Mouse (Mus musculus) testis, postnatal 14 days (tissue): ENCODE measurements at regions not wholly inside any gene's neighbourhood (a gene's known extent, or its start where the extent isn't known, plus 50 kb on each side); places are given as distances from the start of the nearest gene placed in this dataset.

Source experiments
- DNase-seq: peaks from one replicate; pipeline ENCODE4 v3.0.0; 2021; ENCODE audit warnings: low spot score

GRCm38 (mm10) chr9:69705942-69706341, 54.8 kb downstream of the Foxb1 start:
- DNase-seq = no peak

- no peak for DNase-seq
Observed at GRCm38 (mm10) chr9:69705071-69705470, 55.7 kb downstream of the Foxb1 start.

DNA sequence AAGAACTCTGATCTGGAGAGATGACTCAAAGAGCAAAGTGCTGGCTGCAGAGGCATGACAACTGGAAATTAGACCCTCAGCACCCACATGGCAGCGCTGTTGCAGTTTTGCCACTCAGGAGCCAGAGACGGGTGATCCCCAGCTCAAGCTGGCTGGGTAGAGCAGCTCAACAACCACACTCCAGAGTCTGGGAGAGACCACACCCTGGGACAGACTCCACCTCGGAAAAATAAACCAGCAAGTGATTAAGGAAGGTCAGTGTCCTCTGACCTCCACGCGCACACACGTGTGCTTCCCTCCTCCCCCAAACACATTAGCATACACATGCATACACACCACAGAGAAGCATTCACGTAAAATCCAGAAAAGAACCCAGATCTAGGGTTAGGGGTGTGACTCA, 57.0 kb downstream of the Foxb1 start:
- DNase-seq = no peak

DNA sequence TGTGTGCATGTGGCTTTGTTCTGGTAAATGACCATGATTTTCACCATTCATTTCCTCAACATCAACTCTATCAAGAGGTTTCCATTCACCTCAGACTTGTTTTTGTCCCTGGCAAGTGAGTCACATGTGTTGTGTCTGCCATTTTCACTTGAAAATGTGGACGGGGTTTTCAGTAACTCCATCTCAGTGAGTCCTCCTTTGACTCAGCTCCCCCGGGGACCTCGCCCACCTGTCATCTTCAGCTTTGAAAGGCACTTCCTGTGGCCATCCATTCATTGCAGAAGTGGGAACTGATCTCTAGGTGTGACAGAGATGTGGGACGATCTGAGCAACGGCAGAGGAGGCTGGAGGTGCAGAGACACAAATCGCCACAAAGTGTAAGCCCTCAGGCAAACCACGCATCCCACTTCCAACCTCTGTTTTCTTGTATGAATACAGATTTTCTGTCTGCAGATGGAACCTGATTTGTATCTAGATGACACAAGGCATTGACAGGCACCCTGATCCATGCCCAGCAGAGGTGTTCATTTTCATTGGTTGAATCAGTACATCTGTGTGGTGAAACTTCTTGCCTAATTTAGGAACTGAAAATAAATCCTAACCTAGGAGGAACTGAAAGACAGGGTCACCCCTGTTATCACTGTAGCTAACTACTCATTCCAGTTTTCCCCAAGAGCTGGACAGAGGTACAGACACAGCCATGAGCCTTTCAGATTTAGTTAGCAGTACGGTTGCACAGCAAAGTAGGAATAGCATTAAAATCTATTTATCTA, 58.4 kb downstream of the Foxb1 start:
- no peak for DNase-seq

GRCm38 (mm10) chr9:69700696-69701095, 60.0 kb downstream of the Foxb1 start:
- DNase-seq = no peak

GRCm38 (mm10) chr9:69691756-69692155, 69.0 kb downstream of the Foxb1 start:
- DNase-seq = no peak

GRCm38 (mm10) chr9:69687349-69688123, 73.2 kb downstream of the Foxb1 start:
- DNase-seq = no peak

DNA sequence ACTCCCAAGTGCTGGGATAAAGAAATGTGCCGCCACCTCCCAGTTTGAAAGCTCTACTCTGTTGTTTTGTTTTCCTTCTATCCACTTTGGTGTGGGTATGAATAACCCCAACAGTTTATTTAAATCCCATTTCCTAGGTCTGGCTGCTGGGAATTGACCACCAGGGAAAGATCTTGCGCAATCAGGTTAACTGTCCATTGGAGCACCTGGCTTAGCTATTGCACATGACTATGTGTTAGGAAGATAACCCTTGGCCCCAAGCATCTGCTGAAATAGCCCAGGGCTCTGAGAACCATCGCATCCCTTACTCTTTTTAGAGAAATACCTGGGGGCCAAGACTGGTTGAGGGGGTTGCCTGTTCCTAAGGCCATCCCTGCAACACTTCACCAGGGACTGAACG, 74.0 kb downstream of the Foxb1 start:
- no peak for DNase-seq

- DNase-seq = no peak
Observed at GRCm38 (mm10) chr9:69685630-69686029, 75.1 kb downstream of the Foxb1 start.

DNA sequence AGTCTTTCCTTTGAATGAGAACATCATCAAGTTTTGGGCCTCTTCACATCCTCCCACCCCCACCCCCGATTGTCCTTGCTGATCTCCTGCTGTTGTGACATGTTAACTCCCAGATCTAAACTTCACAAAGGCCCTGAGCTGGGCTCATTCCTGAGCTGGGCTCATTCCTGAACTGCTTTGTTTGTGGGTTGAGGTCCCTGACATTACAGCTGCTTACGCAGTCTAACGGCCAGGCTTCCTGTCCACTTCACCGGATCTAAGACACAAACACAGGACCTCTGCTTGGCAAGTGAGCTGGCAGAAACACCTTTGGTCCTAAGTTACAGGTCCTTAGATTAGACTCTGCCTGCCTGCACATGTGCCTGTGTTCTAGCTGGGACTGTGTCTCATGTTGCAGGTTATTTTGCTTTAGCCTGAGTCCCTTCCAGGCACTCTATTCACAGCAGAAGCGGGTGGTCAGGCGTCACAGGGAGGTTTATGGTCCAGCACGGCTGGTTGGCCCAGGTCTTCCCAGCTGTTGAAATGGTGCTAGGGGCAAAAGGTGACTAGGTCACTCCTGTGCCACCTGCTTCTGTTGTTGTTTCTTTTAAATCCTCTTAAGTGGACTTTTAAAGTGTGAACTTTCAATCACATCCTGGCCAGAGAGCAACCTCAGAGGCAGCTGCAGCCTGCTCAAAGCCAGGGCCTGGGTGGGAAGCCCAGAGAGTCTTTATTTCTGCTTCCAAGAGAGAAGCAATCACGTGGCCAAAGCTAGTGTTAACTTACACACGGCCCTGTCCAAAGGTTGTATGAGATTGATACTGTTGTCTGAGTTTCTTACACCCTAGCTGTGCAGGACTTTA, 79.1 kb downstream of the Foxb1 start:
- no peak for DNase-seq

GRCm38 (mm10) chr9:69678634-69679033, 82.1 kb downstream of the Foxb1 start:
- DNase-seq = no peak

DNA sequence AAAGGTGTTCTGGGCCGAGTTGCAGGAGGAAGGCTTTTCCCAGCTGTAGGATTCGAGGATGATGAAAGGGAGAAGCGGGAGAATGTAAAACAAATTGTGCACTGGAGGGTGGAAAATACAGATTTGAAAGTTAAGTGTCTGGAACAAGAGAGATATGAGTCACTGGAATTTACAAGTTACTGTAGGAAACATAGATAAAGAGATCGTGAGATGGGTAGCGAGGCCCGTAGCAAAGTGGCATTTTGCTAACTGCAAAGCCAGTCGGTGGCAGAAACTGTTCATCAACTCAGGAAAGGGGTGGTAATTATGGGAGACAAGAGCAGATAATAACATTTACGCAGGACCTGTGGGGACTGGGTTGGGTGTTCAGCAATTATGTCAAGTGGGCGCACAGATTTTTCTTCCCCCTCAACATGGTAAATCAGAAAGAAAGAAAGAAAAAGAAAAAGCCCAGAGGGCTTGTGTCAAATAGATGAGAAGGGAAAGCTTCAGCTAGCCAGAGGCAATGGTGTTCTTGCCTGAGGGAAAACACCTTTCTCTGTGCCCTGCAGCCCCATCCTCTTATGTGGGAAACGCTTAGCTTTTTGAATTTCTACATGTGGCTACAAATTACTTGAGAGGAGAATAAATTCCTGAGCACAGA, 87.2 kb downstream of the Foxb1 start:
- DNase-seq = no peak

- no peak for DNase-seq
Observed at GRCm38 (mm10) chr9:69672657-69673462, 87.9 kb downstream of the Foxb1 start.

GRCm38 (mm10) chr9:69671199-69671598, 89.5 kb downstream of the Foxb1 start:
- no peak for DNase-seq

- no peak for DNase-seq
Observed at GRCm38 (mm10) chr9:69670551-69671044, 90.1 kb downstream of the Foxb1 start.

- DNase-seq = no peak
Observed at GRCm38 (mm10) chr9:69669611-69670550, 90.9 kb downstream of the Foxb1 start.

GRCm38 (mm10) chr9:69668475-69669090, 92.2 kb downstream of the Foxb1 start:
- DNase-seq = no peak

DNA sequence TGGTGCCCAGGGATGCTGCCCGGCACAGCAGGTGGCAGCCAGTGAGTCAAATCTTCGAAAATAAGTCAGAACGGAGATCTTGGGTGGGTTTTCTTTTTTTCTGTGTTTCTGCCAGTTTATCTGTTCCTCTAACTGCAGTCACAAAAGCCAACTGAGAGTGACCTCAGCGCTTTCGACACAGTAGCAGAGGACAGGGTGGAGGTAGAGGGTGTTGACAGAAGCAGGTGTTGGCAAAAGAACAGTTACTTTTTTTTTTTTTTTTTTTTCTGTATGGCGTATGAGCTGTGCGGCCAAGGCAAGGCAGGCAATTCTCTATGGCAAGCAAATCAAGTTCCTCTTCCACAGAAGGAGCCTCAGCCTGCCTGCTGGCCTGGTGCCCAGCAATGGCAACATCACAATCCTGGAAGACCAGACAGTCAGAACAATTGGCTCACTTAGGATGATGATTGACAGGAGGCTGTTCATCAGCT, 93.6 kb downstream of the Foxb1 start:
- DNase-seq = no peak

DNA sequence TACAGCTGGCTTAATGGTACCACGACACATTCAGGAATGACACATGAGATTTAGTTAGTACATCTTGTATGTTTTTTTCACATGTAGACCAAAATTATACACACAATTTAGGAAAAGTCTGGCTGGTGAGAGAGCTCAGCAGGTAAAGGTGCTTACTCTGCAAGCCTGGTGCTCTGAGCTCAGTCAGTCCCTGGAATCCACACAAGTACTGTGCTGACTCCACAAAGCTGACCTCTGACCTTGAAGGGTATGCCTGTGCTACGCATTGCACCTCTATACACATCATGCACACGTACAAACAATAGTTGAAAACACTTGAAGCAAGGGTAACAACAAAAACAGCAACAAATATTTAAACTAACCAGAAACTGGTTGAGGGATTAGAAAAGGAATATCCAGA, 96.5 kb downstream of the Foxb1 start:
- DNase-seq = no peak
